Mouse (Mus musculus) ES-CJ7 (cell line): ENCODE data around the gene Nudt9.

Experiments
- DNase-seq: peaks from one replicate; pipeline ENCODE4 v3.0.0; 2011; ENCODE audit warnings: low read depth, low spot score

The Nudt9 gene

DNA sequence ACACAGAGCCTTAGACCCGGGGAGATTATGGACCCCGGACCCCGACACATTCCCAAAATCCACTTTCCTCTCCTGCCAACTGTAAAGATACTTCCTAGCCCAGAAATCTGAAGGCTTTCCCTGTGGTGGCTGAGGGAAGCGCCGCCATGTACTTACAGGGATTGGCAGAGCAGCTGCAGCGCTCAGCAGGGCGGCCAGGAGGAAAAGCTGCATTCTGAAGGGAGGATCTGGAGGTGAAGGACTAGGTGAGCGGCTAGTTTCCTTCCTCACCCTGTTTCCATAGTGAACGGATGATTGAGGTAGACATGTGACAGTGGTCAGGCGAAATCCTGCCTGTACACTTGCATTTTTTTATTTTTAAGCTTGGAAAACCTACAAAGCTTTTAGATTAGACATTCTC, 30.3 kb downstream of the Nudt9 start:
- peak; percentile 22 for DNase-seq

DNA sequence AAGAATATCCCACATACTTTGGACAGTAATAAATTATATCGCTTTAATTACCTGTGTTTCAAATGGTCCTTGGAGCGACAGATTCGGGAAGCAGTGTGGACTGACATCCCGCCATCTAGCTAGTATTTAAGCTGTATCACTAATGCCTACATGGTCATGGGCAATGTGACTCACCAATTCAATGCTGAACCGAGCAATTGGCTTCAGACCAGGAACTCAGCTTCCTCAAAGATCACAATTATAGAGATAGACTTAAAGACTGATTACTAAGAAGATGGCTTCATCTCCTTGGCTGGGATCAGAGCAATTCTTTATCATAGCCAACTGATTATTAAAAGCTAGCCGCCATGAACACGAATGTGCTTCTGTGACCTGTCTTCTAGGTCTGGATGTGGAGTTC, 31.4 kb downstream of the Nudt9 start, which contains the start of gene Gm17660:
TSS of gene Gm17660 (minus strand) at position 101 of the 400 bp plus-strand sequence.
- no peak for DNase-seq

DNA sequence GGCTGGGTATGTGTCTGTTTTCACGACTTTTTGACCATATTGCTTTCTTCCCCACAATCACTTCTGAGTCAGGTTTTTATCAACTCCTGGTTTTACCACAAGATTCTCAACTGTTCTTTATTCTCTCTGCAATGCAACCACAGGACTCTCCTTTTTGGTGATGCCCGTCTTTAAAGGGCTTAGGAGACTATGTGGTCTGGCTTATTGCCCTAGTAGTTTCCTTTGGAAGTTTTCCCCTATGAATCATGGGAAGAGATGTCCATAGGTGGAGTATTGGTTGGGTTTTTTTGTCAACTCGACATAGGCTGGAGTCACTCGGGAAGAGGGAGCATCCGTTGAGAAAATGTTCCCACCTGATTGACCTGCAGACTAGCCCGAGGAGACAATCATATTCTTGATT, 34.6 kb downstream of the Nudt9 start:
- DNase-seq = no peak

DNA sequence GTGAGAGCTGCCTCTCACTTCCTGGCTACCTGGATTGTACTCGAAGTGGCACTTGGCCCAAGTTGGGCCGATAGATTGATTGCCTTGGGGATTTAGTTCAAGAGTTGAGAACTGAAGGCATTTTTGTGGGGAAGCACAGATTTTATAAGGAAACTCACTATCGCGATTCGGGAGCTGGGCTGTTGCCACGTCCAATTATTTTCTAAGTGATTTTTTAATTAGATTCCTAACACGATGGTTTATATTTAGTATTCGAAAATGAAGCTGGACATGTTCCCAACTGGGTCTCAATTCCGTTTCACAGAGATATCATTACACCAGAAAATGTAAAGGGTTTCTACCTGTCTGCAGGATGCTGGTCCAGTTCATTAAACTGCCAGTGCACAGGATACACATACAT, 39.3 kb downstream of the Nudt9 start:
- no peak for DNase-seq

DNA sequence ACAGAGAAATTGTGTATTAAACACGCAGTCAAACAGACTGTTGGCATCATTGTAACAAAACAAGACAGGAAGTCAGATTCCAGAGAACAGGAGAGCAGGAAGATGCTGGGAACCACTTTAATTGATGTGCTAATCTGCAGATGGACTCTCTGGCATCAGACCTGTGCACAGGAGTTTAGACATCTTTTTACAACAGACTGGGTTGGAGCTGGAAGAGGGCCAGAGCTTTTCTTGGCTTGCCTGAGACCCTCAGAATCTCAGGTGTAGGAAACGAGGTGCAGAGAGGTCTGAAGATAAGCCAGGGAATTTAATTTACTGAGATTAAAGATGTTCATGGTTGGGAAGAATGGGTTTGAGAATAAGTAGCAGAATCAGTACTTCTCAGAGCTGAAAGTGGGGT, 43.6 kb downstream of the Nudt9 start:
- DNase-seq = no peak

DNA sequence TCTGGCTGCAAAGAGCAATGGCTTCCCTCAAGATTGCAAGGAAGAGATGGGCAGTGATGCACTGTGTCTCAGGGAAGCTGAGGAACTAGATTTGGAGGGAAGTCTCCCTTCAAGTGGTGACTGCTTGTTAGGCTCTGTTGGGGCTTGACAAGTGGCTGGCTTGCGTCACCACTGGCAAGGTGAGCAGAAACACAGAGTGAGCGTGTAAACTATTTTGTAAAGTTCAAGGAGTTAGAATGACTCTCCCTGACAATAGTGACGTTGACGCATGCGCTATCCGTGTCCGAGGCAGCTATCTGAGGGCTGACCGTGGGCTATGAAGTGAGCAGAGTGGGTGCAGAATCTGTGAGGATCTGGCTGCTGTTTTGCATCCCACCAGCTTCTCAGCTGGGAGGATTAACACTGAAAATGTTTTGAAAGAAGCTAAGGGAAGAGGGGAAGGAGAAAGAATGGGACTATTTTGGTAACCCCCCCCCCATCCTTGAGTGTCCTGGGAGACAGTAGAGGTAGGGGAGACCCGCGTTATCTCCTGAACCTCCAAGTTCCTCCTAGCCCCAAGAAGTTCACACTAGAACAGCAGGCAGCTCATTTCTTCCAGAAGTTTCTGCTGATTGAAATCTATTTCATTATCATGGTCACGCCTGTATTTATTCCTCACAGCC, 49.4 kb downstream of the Nudt9 start:
- no peak for DNase-seq

DNA sequence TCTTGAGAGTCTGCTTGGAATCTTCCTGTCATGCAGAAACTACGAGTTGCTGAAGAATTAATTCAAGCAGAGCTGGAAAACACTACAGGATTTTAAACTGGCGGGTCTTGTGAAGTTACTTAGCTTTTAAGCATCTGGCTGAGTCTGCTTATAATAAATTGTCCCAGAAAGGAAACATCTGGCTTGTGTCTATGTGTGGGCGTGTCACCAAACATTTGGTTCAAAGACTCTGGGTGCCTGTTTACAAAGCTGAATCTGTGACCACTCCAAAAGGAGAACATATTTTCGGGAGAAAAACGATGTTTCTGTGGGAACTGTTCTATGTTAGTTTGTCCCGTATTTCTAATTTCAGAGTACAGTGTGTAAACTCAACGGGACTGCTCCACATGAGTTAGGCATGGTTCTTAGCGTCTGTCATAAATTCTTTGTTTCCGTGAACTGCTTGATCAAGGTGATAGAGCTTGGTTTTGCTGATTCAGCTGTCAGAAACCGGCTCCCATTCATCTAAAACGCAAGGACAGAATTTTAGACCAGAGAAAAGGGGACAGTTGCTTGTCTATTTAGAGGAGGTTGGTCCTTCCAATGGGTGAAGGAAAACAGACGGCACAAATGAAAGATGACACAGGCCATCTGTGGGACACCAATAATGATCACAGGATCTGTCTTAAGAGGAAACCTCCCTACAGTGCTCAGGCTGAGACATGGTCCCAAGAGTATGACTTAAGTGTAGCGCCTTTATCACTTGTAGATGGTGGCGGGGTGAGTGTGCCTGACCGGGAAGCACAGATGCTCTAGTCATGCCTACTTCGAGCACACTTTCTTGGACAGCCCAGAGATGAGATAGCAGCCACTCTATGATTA, 50.2 kb downstream of the Nudt9 start:
- DNase-seq = no peak

DNA sequence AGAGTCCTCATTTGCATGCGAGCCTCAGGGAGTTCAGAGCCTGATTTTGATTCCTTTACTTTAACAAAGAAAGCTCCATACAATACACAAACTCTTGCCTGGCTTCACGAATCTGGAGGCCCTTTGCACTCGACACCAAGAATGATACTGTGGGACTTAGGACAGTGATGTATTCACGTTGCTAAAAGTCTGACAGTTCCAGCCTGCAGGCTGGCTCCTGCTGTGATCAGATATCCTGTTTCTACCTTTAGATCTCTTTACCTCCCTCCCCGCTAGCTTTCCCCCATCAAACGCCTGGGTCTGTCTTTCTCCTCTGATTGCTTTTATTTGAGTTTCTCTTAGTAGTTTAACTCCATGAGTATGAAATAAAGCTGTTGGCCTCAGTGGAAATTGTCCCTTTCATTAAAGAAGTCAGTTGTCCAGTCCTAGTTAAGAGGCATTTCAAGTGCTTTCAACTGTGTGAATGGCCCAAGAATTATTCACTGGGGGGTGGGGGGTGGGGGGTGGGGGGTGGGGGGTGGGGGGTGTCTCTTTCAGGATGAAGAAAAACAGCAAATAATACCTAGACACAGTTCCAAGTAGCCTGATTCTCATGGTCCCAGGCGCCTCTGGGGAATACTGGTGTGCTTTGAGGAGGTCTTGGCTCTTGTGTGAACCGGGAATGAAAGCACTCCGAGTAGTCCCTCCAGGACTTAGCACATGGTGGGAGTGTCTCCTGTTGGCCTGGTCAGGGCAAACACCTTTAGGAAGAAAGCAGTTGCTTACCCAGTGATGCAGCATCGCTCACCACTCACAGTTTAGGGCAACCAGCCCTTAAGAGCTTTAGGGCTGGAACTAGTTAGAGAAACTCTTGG, 55.8 kb downstream of the Nudt9 start:
- DNase-seq = no peak

DNA sequence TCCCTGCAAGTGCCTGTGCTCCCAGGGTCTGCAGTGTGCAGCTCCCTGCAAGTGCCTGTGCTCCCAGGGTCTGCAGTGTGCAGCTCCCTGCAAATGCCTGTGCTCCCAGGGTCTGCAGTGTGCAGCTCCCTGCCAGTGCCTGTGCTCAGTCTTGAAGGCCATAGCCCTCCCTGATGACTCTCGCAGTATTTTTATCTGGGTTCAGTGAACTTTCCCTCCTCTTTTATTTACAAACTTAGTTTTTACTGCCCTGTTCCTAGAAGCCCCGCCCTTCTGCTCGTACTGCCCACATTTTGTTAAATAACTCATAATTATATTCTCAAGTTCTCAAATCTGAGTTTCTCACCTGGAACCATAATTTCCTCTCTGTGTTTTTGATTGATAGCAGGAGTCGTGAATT, 57.1 kb downstream of the Nudt9 start:
- no peak for DNase-seq

GRCm38 (mm10) chr5:104104111-104104510, 58.0 kb downstream of the Nudt9 start:
- peak; percentile 71 for DNase-seq

DNA sequence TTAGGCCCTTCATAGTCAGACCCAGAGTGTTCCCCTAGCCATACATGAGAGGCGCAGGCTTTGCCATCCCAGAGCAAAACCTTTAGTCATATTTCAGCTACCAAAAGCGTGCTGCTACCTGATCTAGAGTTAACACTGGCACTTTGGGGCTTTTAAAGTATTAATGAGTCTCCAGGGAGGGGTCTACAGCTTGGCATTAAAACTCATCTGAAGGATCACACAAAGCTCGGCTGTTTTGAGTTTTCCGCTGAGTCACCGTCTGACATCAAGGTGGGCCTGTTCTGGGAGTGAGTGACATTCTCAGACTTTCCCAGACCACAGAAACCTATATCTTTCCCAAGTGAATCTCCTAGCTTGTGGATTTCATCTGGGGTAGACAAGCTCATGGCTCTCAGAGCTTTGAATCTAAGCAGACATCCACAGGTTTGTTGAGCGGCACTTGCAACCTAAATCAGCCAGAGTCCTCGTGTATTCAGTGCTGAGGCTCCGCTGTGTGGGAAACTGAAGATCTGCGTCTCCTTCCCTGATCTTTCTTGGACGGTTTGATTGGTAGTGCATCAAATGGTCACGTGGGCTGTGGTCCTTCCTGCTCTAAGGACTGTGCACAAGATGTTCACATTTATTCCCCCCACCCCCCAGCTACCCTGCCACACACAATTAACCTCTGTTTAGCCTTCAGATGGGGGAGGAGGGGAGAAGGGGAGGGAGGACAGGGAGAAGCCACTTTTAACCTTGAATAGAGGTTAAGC, 62.2 kb downstream of the Nudt9 start:
- peak; percentile 75 for DNase-seq

DNA sequence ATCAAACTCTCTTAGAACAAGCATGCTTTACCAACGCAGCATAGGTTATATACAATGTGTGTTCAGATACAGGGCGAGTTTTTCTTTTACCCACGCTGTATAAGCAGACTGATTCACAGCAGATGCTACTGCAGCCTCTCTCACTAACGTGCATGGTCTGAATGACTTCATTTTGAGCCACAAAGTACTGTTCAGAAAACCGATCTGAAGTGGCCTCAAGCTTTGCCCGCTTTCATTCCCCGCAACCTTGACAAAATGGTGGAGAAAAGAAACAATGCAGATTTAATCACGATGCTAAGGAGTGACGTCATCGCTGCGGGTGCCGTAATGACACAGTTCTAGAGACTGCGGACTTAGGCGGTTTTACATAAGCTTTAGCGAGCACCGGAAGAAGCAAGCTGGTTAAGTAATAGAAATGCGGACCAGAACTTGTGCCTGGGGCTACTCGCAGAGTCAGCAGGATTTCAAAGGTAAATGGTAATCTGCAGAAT, 62.8 kb downstream of the Nudt9 start:
- peak; percentile 95 for DNase-seq

DNA sequence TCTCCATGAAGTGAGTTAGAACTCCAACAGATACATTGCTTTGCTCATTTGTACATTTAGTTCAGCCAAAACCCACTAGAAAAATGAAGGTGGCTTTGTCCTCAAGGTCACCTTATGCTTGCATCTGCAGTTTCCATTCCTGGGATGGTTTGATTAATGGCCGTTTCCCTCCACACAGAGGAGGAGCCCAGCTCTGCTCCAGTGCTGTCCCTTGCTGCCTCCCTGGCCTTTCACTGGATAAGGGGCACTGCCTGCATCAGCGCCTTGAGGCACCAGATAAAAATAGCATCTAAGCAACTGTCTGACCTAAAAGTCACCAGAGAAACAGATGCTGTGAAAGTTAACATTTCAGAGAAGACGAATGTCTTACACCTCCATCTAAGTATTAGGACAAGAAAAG, 63.4 kb downstream of the Nudt9 start:
- peak; percentile 67 for DNase-seq

GRCm38 (mm10) chr5:104110171-104110920, 64.2 kb downstream of the Nudt9 start:
- peak; percentile 66 for DNase-seq

DNA sequence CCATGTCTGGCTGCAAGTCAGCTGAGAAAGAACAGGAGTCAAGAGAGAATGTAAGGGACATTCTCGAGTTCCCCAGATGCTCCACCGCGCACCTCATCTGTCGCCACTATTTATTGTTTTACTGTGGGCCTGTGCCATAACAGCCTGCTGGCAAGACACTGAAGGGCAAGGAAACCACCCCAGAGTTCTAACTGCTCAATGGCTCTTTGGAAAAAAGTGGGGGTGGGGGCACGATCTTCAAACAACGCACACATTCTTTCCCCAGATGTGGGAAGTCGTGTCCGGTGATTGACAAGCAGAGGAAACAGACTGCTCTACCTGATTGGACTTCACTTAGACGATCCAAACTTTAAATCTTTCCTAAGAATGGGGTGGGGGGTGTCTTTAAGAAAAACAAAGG, 65.9 kb downstream of the Nudt9 start:
- DNase-seq = peak; percentile 38

DNA sequence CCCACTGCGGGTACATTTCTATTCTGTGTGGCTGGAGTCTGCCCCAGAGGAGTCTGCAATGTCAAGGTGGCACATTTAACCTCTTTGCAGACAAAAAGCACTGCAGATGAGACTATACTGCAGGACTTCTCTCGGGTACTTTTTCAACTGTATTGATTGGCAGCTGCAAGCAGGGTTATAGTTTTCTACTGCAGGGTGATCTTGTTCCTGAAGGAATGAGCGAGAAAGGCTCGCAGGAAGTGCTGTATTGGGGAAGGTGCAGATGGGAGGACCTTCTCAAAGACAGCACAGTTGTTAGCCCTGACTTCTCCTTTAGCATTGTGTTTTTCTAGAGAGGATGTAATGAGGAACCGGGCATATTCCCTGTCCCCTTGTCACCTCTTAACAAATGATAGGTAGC, 66.4 kb downstream of the Nudt9 start:
- no peak for DNase-seq

DNA sequence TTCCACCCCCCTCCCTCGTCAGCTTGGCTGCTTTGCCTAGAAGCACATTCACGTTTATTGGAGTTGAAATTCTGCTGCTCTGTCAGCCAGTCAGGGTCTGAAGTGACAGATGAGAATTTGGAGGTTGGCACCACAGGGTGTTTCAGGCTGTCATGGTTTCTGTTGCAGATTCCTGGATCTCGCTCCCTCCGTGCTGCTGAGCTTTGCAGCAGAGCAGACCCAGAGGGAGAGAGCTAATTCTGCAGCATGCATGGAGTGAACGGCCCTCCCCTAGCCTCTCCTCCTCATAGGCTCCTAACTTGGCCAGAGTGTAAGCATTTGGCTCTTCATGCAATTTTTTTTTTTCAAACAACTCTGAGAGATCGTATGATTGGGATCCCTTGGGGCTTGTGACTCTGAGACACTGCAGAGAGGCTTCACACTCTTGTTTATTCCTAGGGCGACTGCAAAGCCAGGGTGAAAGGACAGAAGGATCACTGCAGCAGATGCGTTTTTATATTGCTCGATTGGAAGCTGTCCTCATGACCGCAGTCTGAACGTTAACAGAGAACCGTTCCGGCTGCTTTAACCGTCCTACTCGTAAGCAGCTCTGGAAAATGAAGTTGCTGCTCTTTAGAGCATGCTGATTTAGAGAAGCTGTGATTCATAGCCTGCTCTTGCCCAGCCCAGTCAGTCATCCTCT, 67.5 kb downstream of the Nudt9 start, which contains the start of gene Sparcl1:
TSS of gene Sparcl1 (minus strand) at position 243 of the 682 bp plus-strand sequence.
- DNase-seq = no peak
